Mouse (Mus musculus) kidney, embryonic 14.5 days (tissue): ENCODE results near the gene Ccnt2. TPM values are rescaled to one million over a fixed set of nuclear protein-coding genes. Genes with fewer than 3 reads are reported as not detected.

Source experiments
- ATAC-seq: fragments of 200-750 bp; cut with Nextera tagmentation; 2 replicates; pipeline ENCODE4 v1.8.0; 2017; ENCODE audit warnings: moderate number of reproducible peaks, mild to moderate bottlenecking, moderate TSS enrichment, moderate library complexity; ENCODE audit not compliant: low FRiP score, low TSS enrichment
- H3K27ac ChIP-seq: fragments of 300-500 bp; sonication (generic); 2 replicates; pipeline ENCODE4 v1.5.1; 2014; ENCODE audit warnings: low read depth, mild to moderate bottlenecking, low read length, moderate library complexity, mixed read lengths
- H3K27me3 ChIP-seq: fragments of 300-500 bp; sonication (generic); 2 replicates; pipeline ENCODE4 v1.6.1; 2014; ENCODE audit warnings: mild to moderate bottlenecking, low read length; ENCODE audit not compliant: control insufficient read depth, insufficient read depth
- H3K36me3 ChIP-seq: fragments of 300-500 bp; sonication (generic); 2 replicates; pipeline ENCODE4 v1.6.1; 2014; ENCODE audit warnings: low read length, mixed read lengths; ENCODE audit not compliant: control insufficient read depth, insufficient read depth
- H3K4me1 ChIP-seq: fragments of 300-500 bp; sonication (generic); 2 replicates; pipeline ENCODE4 v1.6.1; 2014; ENCODE audit warnings: low read length, mixed read lengths; ENCODE audit not compliant: control insufficient read depth, insufficient read depth
- H3K4me2 ChIP-seq: fragments of 300-500 bp; sonication (generic); replicated peaks from 2 replicates; pipeline ENCODE4 v1.6.1; 2014; ENCODE audit warnings: low read depth, mild to moderate bottlenecking, low read length
- H3K4me3 ChIP-seq: fragments of 300-500 bp; sonication (generic); 2 replicates; pipeline ENCODE4 v1.5.1; 2014; ENCODE audit warnings: mild to moderate bottlenecking, low read length
- H3K9ac ChIP-seq: fragments of 300-500 bp; sonication (generic); 2 replicates; pipeline ENCODE4 v1.6.1; 2014; ENCODE audit warnings: low read depth, mild to moderate bottlenecking, low read length, moderate library complexity
- H3K9me3 ChIP-seq: fragments of 300-500 bp; sonication (generic); 2 replicates; pipeline ENCODE4 v1.6.1; 2016; ENCODE audit warnings: low read length; ENCODE audit not compliant: control insufficient read depth
- WGBS: fragments of 180-500 bp; shearing (Covaris S2); extraction: QIAGEN DNeasy Blood & Tissue Kit; methylation state at CpG from one replicate; pipeline ENCODE4 v1.1.7; 2014; 5-methylcytosine and 5-hydroxymethylcytosine counted together
- polyA plus RNA-seq: library from polyadenylated mRNA; unstranded; fragments of >200 nt; fragmentation: Nextera tagmentation; extraction: Ambion mirVana; gene quantifications from 2 replicates; pipeline ENCODE4 v1.2.1, GENCODE M21; 2014

The Ccnt2 gene
- polyA plus RNA-seq, 1 experiment from 2014 or later, result 84.7 TPM

DNA sequence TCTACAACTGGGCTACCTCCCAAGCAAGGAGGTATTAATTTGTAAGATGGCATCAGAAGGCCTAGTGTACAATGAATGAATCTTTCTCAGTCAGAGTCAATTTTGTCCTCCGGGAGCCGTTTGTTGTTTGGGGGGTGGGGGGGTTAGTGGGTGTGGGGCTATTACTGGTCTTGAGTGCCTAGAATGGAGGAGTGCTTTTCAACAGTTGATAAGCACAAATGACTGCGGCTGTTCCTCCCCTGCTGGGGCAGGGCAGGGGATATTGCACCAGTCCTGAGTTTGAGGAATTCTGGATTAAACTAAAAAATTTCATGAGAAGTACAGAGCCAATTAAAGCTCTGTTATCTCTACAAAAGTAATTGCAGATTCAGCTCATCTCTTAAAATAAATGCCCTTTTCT is 6.2 kb downstream of the Ccnt2 start:
- ATAC-seq, result no peak
- Histone ChIP-seq H3K27me3 (no peaks in the 10 kb centered on the region), H3K4me2 (no peak overlapping the region), H3K4me1 (peaks cover 17% of the 10 kb centered on the region), H3K36me3 (no peaks in the 10 kb centered on the region; the same call in 1 of the 2 replicates), H3K9ac (no peak overlapping the region), H3K27ac (no peak overlapping the region), H3K9me3 (no peaks in the 10 kb centered on the region), H3K4me3 (no peak overlapping the region)
- 29% methylated on average over 3 of the region's 3 CpGs for WGBS

GRCm38 (mm10) chr1:127780849-127781248 is 6.9 kb downstream of the Ccnt2 start:
- no peak overlapping the region for H3K4me3 ChIP-seq
- WGBS, result 59% methylated on average over 2 of the region's 2 CpGs
- H3K27me3 ChIP-seq, result no peaks in the 10 kb centered on the region
- ATAC-seq, result no peak
- H3K36me3 ChIP-seq, result no peaks in the 10 kb centered on the region; the same call in 1 of the 2 replicates
- H3K9ac ChIP-seq, result no peak overlapping the region
- H3K9me3 ChIP-seq, result no peaks in the 10 kb centered on the region
- H3K4me1 ChIP-seq, result peaks cover 17% of the 10 kb centered on the region
- no peak overlapping the region for H3K27ac ChIP-seq
- H3K4me2 ChIP-seq, result no peak overlapping the region

DNA sequence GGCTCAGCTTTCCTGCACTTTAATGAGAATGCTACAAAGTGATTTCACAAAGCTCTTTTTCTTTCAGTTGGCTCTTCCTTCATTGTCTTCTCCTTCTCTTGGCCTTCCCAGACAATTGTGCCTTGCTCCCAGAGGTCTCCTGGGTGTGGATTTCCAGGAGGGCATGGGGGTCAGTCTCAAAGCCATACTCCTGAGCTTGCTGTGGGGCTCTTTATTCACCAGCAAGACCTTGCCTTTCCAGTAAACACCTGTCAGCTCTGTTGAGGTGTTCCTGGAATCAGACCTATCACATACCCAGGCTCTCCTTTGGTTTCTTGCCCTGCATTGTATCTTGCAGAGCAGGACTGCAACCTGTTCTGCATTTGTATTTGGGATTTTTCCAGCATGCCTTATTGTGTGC is 9.9 kb downstream of the Ccnt2 start:
- Histone ChIP-seq H3K36me3 (no peaks in the 10 kb centered on the region), H3K4me2 (no peak overlapping the region), H3K9me3 (no peaks in the 10 kb centered on the region), H3K4me3 (no peak overlapping the region), H3K27me3 (no peaks in the 10 kb centered on the region), H3K27ac (no peak overlapping the region), H3K9ac (no peak overlapping the region), H3K4me1 (peaks cover 6% of the 10 kb centered on the region; the same call in 1 of the 2 replicates)
- no peak for ATAC-seq

- Histone ChIP-seq H3K27ac (no peak overlapping the region), H3K4me2 (no peak overlapping the region), H3K27me3 (no peaks in the 10 kb centered on the region), H3K4me1 (no peaks in the 10 kb centered on the region), H3K9ac (no peak overlapping the region), H3K36me3 (no peaks in the 10 kb centered on the region), H3K9me3 (no peaks in the 10 kb centered on the region), H3K4me3 (no peak overlapping the region)
- 64% methylated on average over 1 of the region's 1 CpGs for whole genome bisulfite sequencing
- ATAC-seq, result no peak
Observed at GRCm38 (mm10) chr1:127785882-127786281, 11.9 kb downstream of the Ccnt2 start.

GRCm38 (mm10) chr1:127788943-127789342 is 15.0 kb downstream of the Ccnt2 start:
- H3K4me2 ChIP-seq, result no peak overlapping the region
- H3K27ac ChIP-seq, result no peak overlapping the region
- H3K36me3 ChIP-seq, result peaks cover 8% of the 10 kb centered on the region
- H3K9ac ChIP-seq, result no peak overlapping the region
- WGBS, result 59% methylated on average over 6 of the region's 6 CpGs
- no peaks in the 10 kb centered on the region for H3K9me3 ChIP-seq
- no peak overlapping the region for H3K4me3 ChIP-seq
- no peak for ATAC-seq
- H3K27me3 ChIP-seq, result no peaks in the 10 kb centered on the region
- no peaks in the 10 kb centered on the region for H3K4me1 ChIP-seq

GRCm38 (mm10) chr1:127793459-127793858 is 19.5 kb downstream of the Ccnt2 start:
- Histone ChIP-seq H3K9ac (no peak overlapping the region), H3K27me3 (no peaks in the 10 kb centered on the region), H3K36me3 (peaks cover 14% of the 10 kb centered on the region), H3K9me3 (no peaks in the 10 kb centered on the region), H3K27ac (no peak overlapping the region), H3K4me2 (no peak overlapping the region), H3K4me1 (no peaks in the 10 kb centered on the region), H3K4me3 (no peak overlapping the region)
- ATAC-seq, result no peak
- WGBS, result 96% methylated on average over 1 of the region's 1 CpGs

DNA sequence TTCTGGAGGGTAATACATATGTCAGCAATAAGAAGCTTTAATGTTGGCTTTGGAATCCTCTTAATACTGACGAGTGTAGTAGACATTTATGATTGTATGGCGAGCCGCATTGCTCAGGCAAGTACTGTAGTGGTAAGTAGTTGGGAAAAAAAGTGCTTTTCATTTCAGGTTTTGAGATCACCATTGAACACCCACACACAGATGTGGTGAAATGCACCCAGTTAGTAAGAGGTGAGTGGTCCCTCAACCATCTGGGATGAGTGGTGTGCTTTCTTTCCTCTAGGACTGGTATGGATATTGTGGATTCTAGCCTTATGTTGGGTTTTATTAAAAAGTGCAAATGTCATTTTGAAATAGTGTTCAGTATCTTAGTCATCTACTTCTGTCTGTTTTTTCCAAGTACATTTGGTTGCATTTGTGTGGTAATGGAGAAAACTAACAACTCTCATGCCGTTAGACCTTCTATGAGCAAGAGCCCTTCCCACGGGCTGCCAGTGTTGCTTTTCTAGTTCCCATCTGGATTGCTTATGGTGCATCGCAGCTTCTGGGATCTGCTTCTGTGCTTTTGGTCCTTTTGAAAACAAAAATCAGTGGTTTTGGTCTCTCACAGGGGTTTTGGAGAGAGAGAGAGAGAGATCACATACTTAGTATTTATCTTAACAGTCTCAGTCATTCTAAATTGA is 21.3 kb downstream of the Ccnt2 start:
- H3K4me2 ChIP-seq, result no peak overlapping the region
- no peak for ATAC-seq
- no peaks in the 10 kb centered on the region for H3K4me1 ChIP-seq
- H3K27me3 ChIP-seq, result no peaks in the 10 kb centered on the region
- peaks cover 27% of the 10 kb centered on the region for H3K36me3 ChIP-seq
- no peak overlapping the region for H3K27ac ChIP-seq
- 89% methylated on average over 6 of the region's 6 CpGs for WGBS
- no peaks in the 10 kb centered on the region for H3K9me3 ChIP-seq
- no peak overlapping the region for H3K9ac ChIP-seq
- H3K4me3 ChIP-seq, result no peak overlapping the region

DNA sequence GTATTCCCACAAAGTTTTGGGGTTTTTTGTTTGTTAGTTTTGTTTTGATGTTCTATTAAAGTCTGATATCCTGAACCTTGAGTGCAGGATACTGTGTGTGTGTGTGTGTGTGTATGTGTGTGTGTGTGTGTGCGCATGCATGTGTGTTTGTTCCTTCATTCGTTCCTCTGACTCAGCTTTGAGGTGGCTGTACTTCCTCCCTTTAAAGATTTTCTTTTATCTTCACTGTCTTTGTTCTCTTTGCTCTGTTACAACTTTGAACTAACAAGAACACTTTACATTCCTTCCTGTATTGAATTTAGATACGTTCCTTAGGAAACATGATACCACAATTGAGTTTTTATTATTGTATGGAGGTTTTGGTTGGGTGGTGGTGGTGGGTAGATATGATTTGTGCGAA is 22.4 kb downstream of the Ccnt2 start:
- Histone ChIP-seq H3K36me3 (peaks cover 30% of the 10 kb centered on the region), H3K4me1 (no peaks in the 10 kb centered on the region), H3K4me3 (no peak overlapping the region), H3K4me2 (no peak overlapping the region), H3K9ac (no peak overlapping the region), H3K9me3 (no peaks in the 10 kb centered on the region), H3K27ac (no peak overlapping the region), H3K27me3 (no peaks in the 10 kb centered on the region)
- no peak for ATAC-seq
- 70% methylated on average over 4 of the region's 4 CpGs for WGBS

DNA sequence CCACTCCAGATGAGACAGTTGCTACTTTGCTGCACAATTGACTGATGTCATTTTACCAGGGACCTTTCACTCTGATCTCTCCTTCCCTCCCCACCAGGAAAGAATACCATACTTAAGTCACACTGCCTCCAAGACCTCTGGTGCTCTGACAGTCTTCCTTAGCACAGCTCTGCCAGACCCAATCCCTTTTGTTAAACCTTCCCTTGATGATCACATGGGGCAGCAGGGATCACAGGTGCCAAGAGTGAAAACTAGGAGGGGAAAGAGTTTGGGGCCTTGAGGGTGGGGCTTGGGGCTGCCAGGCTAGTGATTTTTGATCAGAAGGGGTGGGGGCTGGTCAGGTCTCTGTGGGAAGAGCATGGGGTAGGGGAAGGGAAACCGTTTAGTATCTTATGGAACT is 22.8 kb downstream of the Ccnt2 start:
- ATAC-seq, result no peak
- WGBS, result 88% methylated on average over 1 of the region's 1 CpGs
- no peaks in the 10 kb centered on the region for H3K4me1 ChIP-seq

More for the DNA sequence above, 22.8 kb downstream of the Ccnt2 start:
- Histone ChIP-seq H3K9me3 (no peaks in the 10 kb centered on the region), H3K4me3 (no peak overlapping the region), H3K27me3 (no peaks in the 10 kb centered on the region), H3K9ac (no peak overlapping the region), H3K36me3 (peaks cover 34% of the 10 kb centered on the region), H3K4me2 (no peak overlapping the region), H3K27ac (no peak overlapping the region)
